In the genomic region with DNA sequence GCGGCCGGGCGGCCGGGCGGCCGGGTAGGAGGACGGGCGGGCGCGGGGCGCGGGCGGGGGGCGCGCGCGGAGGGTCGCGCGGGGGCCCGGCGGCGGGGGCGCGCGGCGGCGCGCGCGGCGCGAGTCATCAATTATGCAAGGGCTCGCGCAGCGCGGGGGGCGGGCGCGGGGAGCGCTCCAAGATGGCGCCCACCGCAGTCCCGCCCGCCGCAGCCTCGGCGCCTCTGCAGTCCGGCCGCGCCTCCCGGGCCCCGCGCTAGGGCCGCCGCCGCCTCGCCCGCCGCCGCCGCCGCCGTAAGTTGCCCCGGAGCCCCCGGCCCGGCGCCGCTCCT, we compare ENCODE assay signal across 9 mouse cellular contexts. TPM values are rescaled to one million over a fixed set of nuclear protein-coding genes. Genes with fewer than 3 reads are reported as not detected.
DNase-seq lines count a peak whose midpoint lies in the region; ATAC-seq and TF ChIP-seq lines count a peak whose summit lies in the region.
"Had no signal": no experiment of that assay in that cellular context is flagged by ENCODE, and none has a peak within 500 bp of the region (broad histone marks: within the 10 kb centered on the region; RNA-seq: fewer than 3 reads in every experiment).

No protein-coding gene starts in this region.

- H3K9ac ChIP-seq in hindbrain, embryonic 15.5 days = peak overlapping the region; percentile 96
- no peak overlapping the region for H3K9ac ChIP-seq in liver, embryonic 12.5 days
- peak overlapping the region; percentile 50; the same call in 1 of the 2 replicates for H3K9ac ChIP-seq in stomach, embryonic 14.5 days (replicated peaks; ENCODE audit: low read depth, low read length)

- H3K4me1 ChIP-seq in heart, embryonic 10.5 days = peaks cover 17% of the 10 kb centered on the region
- no peaks in the 10 kb centered on the region; the same call in 1 of the 2 replicates for H3K4me1 ChIP-seq in cortical plate, adult 2 months (ENCODE audit: control insufficient read depth, insufficient read depth, low read length)
- H3K4me1 ChIP-seq in hindbrain, embryonic 15.5 days (replicated peaks) = peaks cover 47% of the 10 kb centered on the region
- peaks cover 10% of the 10 kb centered on the region; the same call in 1 of the 2 replicates for H3K4me1 ChIP-seq in liver, embryonic 12.5 days
- H3K4me1 ChIP-seq in stomach, embryonic 14.5 days (ENCODE audit: control insufficient read depth, insufficient read depth, low read length) = peaks cover 12% of the 10 kb centered on the region

- intact Hi-C loops in heart, postnatal 36 days (cut with DNase I) = no loop called here

- H3K4me3 ChIP-seq in heart, embryonic 10.5 days = peak overlapping the region; percentile 79
- H3K4me3 ChIP-seq in cortical plate, adult 2 months (ENCODE audit: insufficient read depth, low read length) = peak overlapping the region; percentile 83
- H3K4me3 ChIP-seq in hindbrain, embryonic 15.5 days = peak overlapping the region; percentile 95
- peak overlapping the region; percentile 57 for H3K4me3 ChIP-seq in liver, embryonic 12.5 days
- H3K4me3 ChIP-seq in stomach, embryonic 14.5 days (ENCODE audit: low read depth, low read length) = peak overlapping the region; percentile 51

- DNase-seq in heart, embryonic 10.5 days (ENCODE audit: low spot score) = no peak
- no peak for DNase-seq in heart, postnatal 36 days
- no peak for DNase-seq in Patski (ENCODE audit: low read depth, low spot score)

- H3K27ac ChIP-seq in heart, embryonic 10.5 days = peak overlapping the region; percentile 47; the same call in 1 of the 2 replicates
- H3K27ac ChIP-seq in cortical plate, adult 2 months (ENCODE audit: insufficient read depth, low read length) = peak overlapping the region; percentile 95; the same call in 1 of the 2 replicates
- H3K27ac ChIP-seq in hindbrain, embryonic 15.5 days (replicated peaks) = peak overlapping the region; percentile 90
- H3K27ac ChIP-seq in liver, embryonic 12.5 days = no peak overlapping the region
- H3K27ac ChIP-seq in stomach, embryonic 14.5 days (ENCODE audit: low read length) = no peak overlapping the region

- H3K9me3 ChIP-seq in heart, embryonic 10.5 days = no peaks in the 10 kb centered on the region
- H3K9me3 ChIP-seq in hindbrain, embryonic 15.5 days = no peaks in the 10 kb centered on the region
- 0 out of 2 replicates have a peak, but pooled peaks cover under 1% of the 10 kb centered on the region for H3K9me3 ChIP-seq in liver, embryonic 12.5 days (replicated peaks)
- H3K9me3 ChIP-seq in stomach, embryonic 14.5 days (ENCODE audit: control insufficient read depth, low read depth, low read length) = no peaks in the 10 kb centered on the region

- no peak for TF ChIP-seq POLR2A in cortical plate, adult 2 months (IDR thresholded peaks at IDR 0.05; ENCODE audit: extremely low read depth, insufficient read depth, low read length)

- no peak for TF ChIP-seq CTCF in Patski (IDR thresholded peaks at IDR 0.05)
- TF ChIP-seq CTCF in cortical plate, adult 2 months (IDR thresholded peaks at IDR 0.05; ENCODE audit: extremely low read depth, insufficient read depth, low read length) = no peak

- POLR2A ChIA-PET in Patski (lab: Charles Lee) = interaction anchor here (1.3 kb wide), 1 partner anchor 14 kb away, joined by 3 read pairs; no protein-coding TSS in a partner anchor

- H3K4me2 ChIP-seq in hindbrain, embryonic 15.5 days = peak overlapping the region; percentile 82
- H3K4me2 ChIP-seq in liver, embryonic 12.5 days = peak overlapping the region; percentile 69
- peak overlapping the region; percentile 70 for H3K4me2 ChIP-seq in stomach, embryonic 14.5 days (replicated peaks; ENCODE audit: low read depth, low read length)

- WGBS in heart, embryonic 10.5 days = 9% methylated on average over 65 of the region's 69 CpGs
- 0% methylated on average over 18 of the region's 69 CpGs for WGBS in hindbrain, embryonic 15.5 days
- WGBS in liver, embryonic 12.5 days (ENCODE audit: insufficient replicate concordance) = 2% methylated on average over 22 of the region's 69 CpGs
- 0% methylated on average over 4 of the region's 69 CpGs for WGBS in stomach, embryonic 14.5 days

- CTCF ChIA-PET in Patski (lab: Charles Lee) = interaction anchor here (1.2 kb wide), 1 partner anchor 8 kb away, joined by 4 read pairs; no protein-coding TSS in a partner anchor

- H3K36me3 ChIP-seq in heart, embryonic 10.5 days = no peaks in the 10 kb centered on the region
- no peaks in the 10 kb centered on the region for H3K36me3 ChIP-seq in hindbrain, embryonic 15.5 days
- H3K36me3 ChIP-seq in liver, embryonic 12.5 days = no peaks in the 10 kb centered on the region
- no peaks in the 10 kb centered on the region for H3K36me3 ChIP-seq in stomach, embryonic 14.5 days (ENCODE audit: control insufficient read depth, insufficient read depth, low read length)
- H3K36me3 ChIP-seq: G1E had no signal

- in situ Hi-C loops in Patski (cut with MboI; ENCODE audit: low pct_unique_long_range_greater_than_20kb) = no loop called here

- peaks cover 72% of the 10 kb centered on the region for H3K27me3 ChIP-seq in heart, embryonic 10.5 days (ENCODE audit: insufficient read depth, poor library complexity, severe bottlenecking)
- peaks cover 10% of the 10 kb centered on the region for H3K27me3 ChIP-seq in Patski
- H3K27me3 ChIP-seq in hindbrain, embryonic 15.5 days = no peaks in the 10 kb centered on the region
- peaks cover 79% of the 10 kb centered on the region for H3K27me3 ChIP-seq in liver, embryonic 12.5 days (replicated peaks)
- peaks cover 23% of the 10 kb centered on the region for H3K27me3 ChIP-seq in stomach, embryonic 14.5 days (ENCODE audit: control insufficient read depth, insufficient read depth, low read length)

- peak; percentile 15 for ATAC-seq in Patski
- peak; percentile 65 for ATAC-seq in hindbrain, embryonic 15.5 days (ENCODE audit: low FRiP score, low read depth)
- ATAC-seq in liver, embryonic 12.5 days = no peak
- peak; percentile 56; the same call in 1 of the 2 replicates for ATAC-seq in stomach, embryonic 14.5 days (ENCODE audit: insufficient number of reproducible peaks, insufficient read depth, low FRiP score, low read depth)
- ATAC-seq in megakaryocyte progenitor cell, adult 5-6 weeks (replicated peaks; ENCODE audit: poor library complexity) = no peak

RNA-seq across cellular contexts. Expression of gene Scn8a, which starts 1.1 kb away (rescaled TPM):
- 0.70 and 2.0 TPM in 2 replicates for polyA plus RNA-seq in heart, embryonic 10.5 days (2016; fragmentation: Nextera tagmentation; extraction: Ambion mirVana)
- total RNA-seq in heart, postnatal 36 days (2021) = under 1 TPM in 1 of 2 experiments, not detected in 1; 0.56 TPM
- 13.2 TPM for polyA plus RNA-seq in Patski (2021)
- 111 and 115 TPM in 2 replicates for polyA plus RNA-seq in cortical plate, adult 2 months (2012; rRNA removed)
- 21.0 and 29.2 TPM in 2 replicates for polyA plus RNA-seq in hindbrain, embryonic 15.5 days (2015; fragmentation: Nextera tagmentation; extraction: Ambion mirVana)
- 0.54 and 0.88 TPM in 2 replicates for polyA plus RNA-seq in liver, embryonic 12.5 days (2016; fragmentation: Nextera tagmentation; extraction: Ambion mirVana)
- 3.6 and 5.7 TPM in 2 replicates for polyA plus RNA-seq in stomach, embryonic 14.5 days (2014; fragmentation: Nextera tagmentation; extraction: Ambion mirVana)
- not detected in 2 replicates for total RNA-seq in megakaryocyte progenitor cell, adult 5-6 weeks (2015)
- not detected in 2 replicates for total RNA-seq in megakaryocyte progenitor cell, adult 5-6 weeks (2017)
- polyA plus RNA-seq: G1E had no signal

Comparison
In these comparisons a context has a peak if more than half of its experiments do, and no peak if none do; other contexts are left out.
1. H3K27ac ChIP-seq: peak in heart, embryonic 10.5 days (single experiment), cortical plate, adult 2 months (single experiment) and hindbrain, embryonic 15.5 days (single experiment); none in liver, embryonic 12.5 days (single experiment) and stomach, embryonic 14.5 days (single experiment).
2. ATAC-seq: peak in Patski (single experiment), hindbrain, embryonic 15.5 days (single experiment) and stomach, embryonic 14.5 days (single experiment); none in liver, embryonic 12.5 days (single experiment) and megakaryocyte progenitor cell, adult 5-6 weeks (single experiment).
3. Peak in every context shown above with its lines, with median percentiles within 50 percentile points of each other: H3K4me3 ChIP-seq and H3K4me2 ChIP-seq.